Mouse (Mus musculus): ENCODE data around the gene Podn.

GRCm38 (mm10) chr4:108057247-108057646 lies 39.0 kb downstream of the Podn start:
- TF ChIP-seq POLR2A (IDR thresholded peaks at IDR 0.05; ENCODE audit: borderline replicate concordance, insufficient read depth, low read length), result no peak
- TF ChIP-seq CTCF (IDR thresholded peaks at IDR 0.05; ENCODE audit: borderline replicate concordance, insufficient read depth, low read depth, low read length), result no peak

All from cerebellum, adult 2 months (tissue).